Mouse (Mus musculus) ES-E14 (cell line): ENCODE measurements around the gene Kdm6a. TPM values are rescaled to one million over a fixed set of nuclear protein-coding genes. Genes with fewer than 3 reads are reported as not detected.
A peak's percentile ranks its signal among the peaks of the same experiment; 100 is the strongest.

Experiments
- DNase-seq: peaks from one replicate; pipeline ENCODE4 v3.0.0-alpha.2; 2013; ENCODE audit warnings: low read depth, low spot score
- H3K27ac ChIP-seq: 2 replicates; pipeline ENCODE4 v1.5.1; 2012; ENCODE audit warnings: low read depth, mild to moderate bottlenecking, low read length, moderate library complexity, mixed read lengths; ENCODE audit not compliant: poor library complexity, insufficient read depth, severe bottlenecking
- H3K36me3 ChIP-seq: 2 replicates; pipeline ENCODE4 v1.6.1; 2012; ENCODE audit warnings: mild to moderate bottlenecking, low read length, moderate library complexity, mixed read lengths; ENCODE audit not compliant: control insufficient read depth, poor library complexity, insufficient read depth, severe bottlenecking
- H3K4me1 ChIP-seq, 2 experiments: fragments of 150-350 bp in 1 of 2; sonication (generic) in 1 of 2; 2 replicates each; pipeline ENCODE4 v1.6.1; 2012; ENCODE audit warnings: low read length in 2 of 2, mild to moderate bottlenecking in 1 of 2, mixed read lengths in 1 of 2; ENCODE audit not compliant: control insufficient read depth in 2 of 2, insufficient read depth in 2 of 2, poor library complexity in 1 of 2
- H3K4me3 ChIP-seq, 2 experiments: fragments of 150-350 bp in 1 of 2; sonication (generic) in 1 of 2; 2 replicates each; pipeline ENCODE4 v1.5.1; 2012; ENCODE audit warnings: low read length in 2 of 2, low read depth in 1 of 2, mild to moderate bottlenecking in 1 of 2, mixed read lengths in 1 of 2; ENCODE audit not compliant: insufficient read depth in 1 of 2, poor library complexity in 1 of 2, severe bottlenecking in 1 of 2
- H3K9ac ChIP-seq: 2 replicates; pipeline ENCODE4 v1.6.1; 2012; ENCODE audit warnings: low read depth, mild to moderate bottlenecking, low read length, mixed read lengths; ENCODE audit not compliant: poor library complexity, insufficient read depth, severe bottlenecking
- H3K9me3 ChIP-seq: fragments of 150-350 bp; sonication (generic); 2 replicates; pipeline ENCODE4 v1.6.1; 2012; ENCODE audit warnings: low read depth, mild to moderate bottlenecking, low read length; ENCODE audit not compliant: control insufficient read depth, insufficient read depth
- CHD2 ChIP-seq: IDR thresholded peaks from 2 replicates; pipeline ENCODE4 v1.6.1; 2014; ENCODE audit warnings: mild to moderate bottlenecking, low read depth, low read length, inconsistent platforms
- HCFC1 ChIP-seq: IDR thresholded peaks from 2 replicates; pipeline ENCODE4 v1.6.1; 2012; ENCODE audit warnings: low read length, inconsistent platforms, borderline replicate concordance; ENCODE audit not compliant: insufficient read depth
- MAFK ChIP-seq: IDR thresholded peaks from 2 replicates; pipeline ENCODE4 v1.6.1; 2014; ENCODE audit warnings: mild to moderate bottlenecking, low read depth, low read length, inconsistent platforms; ENCODE audit not compliant: insufficient read depth
- ZC3H11A ChIP-seq: IDR thresholded peaks from 2 replicates; pipeline ENCODE4 v1.6.1; 2012; ENCODE audit warnings: low read depth, mild to moderate bottlenecking, inconsistent platforms, low read length, borderline replicate concordance
- ZNF384 ChIP-seq: IDR thresholded peaks from 2 replicates; pipeline ENCODE4 v1.6.1; 2012; ENCODE audit warnings: low read depth, low read length, inconsistent platforms
- in situ Hi-C, 2 experiments: fragments of 600-800 bp; cut with MboI; formaldehyde crosslinking; loops; one replicate each; pipeline ENCODE4 v1.15.1; 2025; ENCODE audit warnings: low sequenced_read_pairs in 2 of 2, inconsistent platforms in 1 of 2; ENCODE audit not compliant: unreplicated experiment in 2 of 2
- total RNA-seq: library from RNA; depleted of rRNA; stranded (reverse); fragments of 300-350 nt; gene quantifications from 2 replicates; pipeline ENCODE4 v1.2.3, GENCODE M21; 2012; rRNA removed

The Kdm6a gene
- total RNA-seq, result 44.2 and 44.9 TPM in 2 replicates

GRCm38 (mm10) chrX:18162192-18162857 is at the start of gene Kdm6a:
Gene Kdm6a, plus strand, starts transcription at chrX:18162575.
- H3K4me1 ChIP-seq, result no peaks in the 10 kb centered on the region
- DNase-seq, result peak; percentile 83
- in situ Hi-C loops, result no loop called here

GRCm38 (mm10) chrX:18145557-18145956 is 16.8 kb upstream of the Kdm6a start, which contains the start of gene Dusp21:
Gene Dusp21, plus strand, starts transcription at chrX:18145857.
- Histone ChIP-seq H3K9ac (no peak within 1 kb of the TSS), H3K27ac (no peak within 1 kb of the TSS), H3K9me3 (no peaks in the 10 kb centered on the region), H3K4me1 (no peaks in the 10 kb centered on the region), H3K36me3 (no peaks in the 10 kb centered on the region), H3K4me3 (no peak within 1 kb of the TSS)
- no peak for DNase-seq
- in situ Hi-C loops, result no loop called here
- TF ChIP-seq ZNF384 (no peak), MAFK (no peak), ZC3H11A (no peak), HCFC1 (no peak), CHD2 (no peak)

More at GRCm38 (mm10) chrX:18162192-18162857, at the start of gene Kdm6a:
- H3K9ac ChIP-seq, result peak within 1 kb of the TSS; percentile 97
- H3K4me3 ChIP-seq, result peak within 1 kb of the TSS; percentile 93 to 96
- no peak; the same call in 1 of the 2 replicates for TF ChIP-seq HCFC1
- no peak for TF ChIP-seq ZNF384
- no peak for TF ChIP-seq CHD2
- TF ChIP-seq MAFK, result no peak
- no peak for TF ChIP-seq ZC3H11A
- no peaks in the 10 kb centered on the region for H3K9me3 ChIP-seq
- no peaks in the 10 kb centered on the region for H3K36me3 ChIP-seq
- peak within 1 kb of the TSS; percentile 97 for H3K27ac ChIP-seq

- Histone ChIP-seq H3K36me3 (no peaks in the 10 kb centered on the region), H3K4me1 (no peaks in the 10 kb centered on the region), H3K4me3 (no peak overlapping the region; a peak in 1 of 4 replicates), H3K27ac (no peak overlapping the region), H3K9me3 (no peaks in the 10 kb centered on the region), H3K9ac (no peak overlapping the region)
- no peak for TF ChIP-seq HCFC1
- peak; percentile 54; the same call in 1 of the 2 replicates for TF ChIP-seq MAFK
- in situ Hi-C loops, result no loop called here
- DNase-seq, result no peak
Observed at GRCm38 (mm10) chrX:18160734-18161442, 1.5 kb upstream of the Kdm6a start.

- in situ Hi-C loops, result no loop called here
Observed at GRCm38 (mm10) chrX:18161796-18162191, 581 bp upstream of the Kdm6a start.

More at GRCm38 (mm10) chrX:18161796-18162191, 581 bp upstream of the Kdm6a start:
- Histone ChIP-seq H3K27ac (peak overlapping the region; percentile 85), H3K36me3 (no peaks in the 10 kb centered on the region), H3K9me3 (no peaks in the 10 kb centered on the region), H3K4me1 (no peaks in the 10 kb centered on the region), H3K9ac (peak overlapping the region; percentile 83), H3K4me3 (peak overlapping the region; percentile 74 to 93)
- DNase-seq, result no peak
- no peak for TF ChIP-seq ZC3H11A
